Mouse (Mus musculus) thymus, postnatal 0 days (tissue): ENCODE results near the gene Pradc1. TPM values are rescaled to one million over a fixed set of nuclear protein-coding genes. Genes with fewer than 3 reads are reported as not detected.
"Not testable (repeated sequence)": the region's sequence is repeated elsewhere in the genome, so short reads cannot be mapped to it uniquely, and the experiment has no call there.

ENCODE experiments used
- DNase-seq: peaks from one replicate; pipeline ENCODE4 v3.0.0-alpha.2; 2015; ENCODE audit warnings: low spot score
- polyA plus RNA-seq: library from polyadenylated mRNA; unstranded; fragments of >200 nt; fragmentation: Nextera tagmentation; extraction: Ambion mirVana; gene quantifications from 2 replicates; pipeline ENCODE4 v1.2.1, GENCODE M21; 2015

Gene Pradc1
- polyA plus RNA-seq, 1 experiment from 2014 or later = 51.9 TPM

GRCm38 (mm10) chr6:85450697-85451663 is 790 bp downstream of the Pradc1 start, which contains the start of gene Cct7:
Cct7 (plus strand) TSS chr6:85451514.
- peak; percentile 99 for DNase-seq

DNA sequence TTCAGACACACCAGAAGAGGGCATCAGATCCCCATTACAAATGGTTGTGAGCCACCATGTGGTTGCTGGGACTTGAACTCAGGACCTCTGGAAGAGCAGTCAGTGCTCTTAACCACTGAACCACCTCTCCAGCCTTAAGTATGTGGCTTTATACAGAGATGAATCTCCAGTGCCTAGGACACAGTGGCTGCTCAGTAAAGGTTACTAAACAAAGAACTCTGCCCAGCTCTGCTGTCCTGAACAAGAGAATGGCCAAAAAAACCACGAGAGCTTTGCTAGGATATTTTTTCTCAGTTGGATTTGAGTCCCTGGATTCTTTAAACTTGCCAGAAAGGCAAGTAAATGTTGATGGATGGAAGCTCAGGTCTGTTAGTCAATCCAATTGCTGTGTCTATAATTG is 1.6 kb downstream of the Pradc1 start:
- not testable (repeated sequence) for DNase-seq

GRCm38 (mm10) chr6:85447351-85447750 is 4.4 kb downstream of the Pradc1 start:
- DNase-seq = no peak

GRCm38 (mm10) chr6:85445286-85445685 is 6.5 kb downstream of the Pradc1 start:
- no peak for DNase-seq

DNA sequence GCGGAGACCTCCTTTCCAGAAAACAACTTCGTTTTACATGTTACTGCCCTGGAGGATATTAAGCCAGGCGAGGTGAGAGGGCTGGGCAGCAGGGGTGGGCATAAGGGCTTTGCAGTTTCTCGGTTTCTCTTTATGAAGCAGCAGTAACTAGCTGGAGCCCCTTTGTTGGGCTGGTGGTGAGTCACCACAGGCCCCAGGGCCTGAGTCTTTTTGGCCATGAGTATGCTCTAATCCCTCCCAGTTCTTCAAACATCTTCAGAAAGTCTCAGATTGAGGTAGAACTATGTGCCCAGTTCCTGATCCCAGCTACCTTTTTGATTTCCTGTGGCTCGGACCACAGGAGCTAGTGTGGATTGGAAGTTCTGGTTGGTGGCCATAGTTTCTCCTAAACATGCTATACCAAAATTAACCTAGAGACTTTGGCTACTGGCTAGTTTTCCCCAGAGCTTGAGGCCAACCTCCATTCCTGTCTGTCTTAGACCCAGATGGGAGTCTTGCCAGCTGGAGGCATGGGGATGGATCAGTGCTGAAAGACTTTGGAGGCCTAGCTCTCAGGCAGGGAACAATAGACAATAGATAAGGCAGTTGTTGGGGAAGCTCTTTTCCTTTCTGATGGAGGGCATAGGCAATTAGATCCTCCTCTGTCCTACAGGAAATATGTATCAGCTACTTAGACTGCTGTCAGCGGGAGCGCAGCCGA is 7.4 kb downstream of the Pradc1 start:
- no peak for DNase-seq

- no peak for DNase-seq
Measured at GRCm38 (mm10) chr6:85443488-85444233, 8.1 kb downstream of the Pradc1 start.

DNA sequence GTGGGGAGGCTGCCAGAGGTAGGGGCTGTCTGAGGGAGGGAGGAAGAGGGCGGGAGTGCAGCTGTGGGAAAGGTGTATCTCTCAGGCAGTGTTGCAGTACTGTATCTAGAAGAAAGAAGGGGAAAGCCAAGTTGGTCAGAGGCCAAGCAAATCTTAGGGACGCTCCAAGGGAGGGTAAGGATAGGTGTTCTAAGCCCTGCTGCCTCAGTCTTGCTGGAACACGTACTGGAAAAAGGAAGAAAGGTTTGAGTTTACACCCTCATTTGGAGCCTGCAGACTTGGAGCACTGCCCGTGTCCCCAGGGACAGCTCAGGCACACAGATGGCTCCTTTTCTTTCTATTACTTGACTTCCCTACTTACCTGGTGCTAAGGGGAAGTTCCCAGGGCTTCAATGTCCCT is 10.6 kb downstream of the Pradc1 start:
- DNase-seq = no peak

DNA sequence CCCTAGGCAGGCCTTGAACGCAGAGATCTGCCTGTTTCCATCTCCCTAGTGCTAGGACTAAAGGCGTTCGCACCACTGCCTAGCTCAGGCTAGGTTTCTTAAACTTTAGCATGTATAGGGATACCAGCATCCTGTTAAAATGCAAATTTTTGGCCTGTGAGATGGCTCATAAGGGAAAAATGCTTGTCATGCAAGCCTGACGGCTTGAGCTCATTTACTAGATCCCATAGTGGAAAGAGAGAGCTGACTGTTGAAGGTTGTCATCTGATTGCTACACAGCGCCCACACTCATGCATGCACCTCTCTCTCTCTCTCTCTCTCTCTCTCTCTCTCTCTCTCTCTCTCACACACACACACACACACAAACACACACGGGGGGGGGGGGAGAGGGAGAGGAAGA is 15.1 kb downstream of the Pradc1 start:
- DNase-seq = no peak

GRCm38 (mm10) chr6:85436204-85436603 is 15.6 kb downstream of the Pradc1 start:
- DNase-seq = no peak

DNA sequence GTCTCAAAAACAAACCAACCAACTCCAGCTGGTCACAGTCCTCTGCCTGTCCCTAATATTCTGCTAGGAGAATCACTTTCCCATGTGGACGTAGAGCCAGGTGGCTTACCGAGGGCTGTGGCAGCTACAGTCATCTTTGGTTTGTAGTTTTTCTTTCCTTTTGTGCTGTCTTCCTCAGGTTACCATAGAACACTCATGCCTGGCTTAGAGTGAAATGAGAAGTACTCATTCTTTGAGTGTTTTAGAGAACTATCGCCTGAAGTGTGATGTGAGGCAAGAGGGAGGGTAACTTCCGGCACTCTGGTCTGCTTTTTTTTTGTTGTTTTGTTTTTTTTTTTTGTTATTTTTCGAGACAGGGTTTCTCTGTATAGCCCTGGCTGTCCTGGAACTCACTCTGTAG is 17.9 kb downstream of the Pradc1 start:
- DNase-seq = no peak

GRCm38 (mm10) chr6:85431842-85432431 is 19.8 kb downstream of the Pradc1 start, which contains the start of gene Smyd5:
Smyd5 (plus strand) TSS chr6:85431989.
- DNase-seq = peak; percentile 76

DNA sequence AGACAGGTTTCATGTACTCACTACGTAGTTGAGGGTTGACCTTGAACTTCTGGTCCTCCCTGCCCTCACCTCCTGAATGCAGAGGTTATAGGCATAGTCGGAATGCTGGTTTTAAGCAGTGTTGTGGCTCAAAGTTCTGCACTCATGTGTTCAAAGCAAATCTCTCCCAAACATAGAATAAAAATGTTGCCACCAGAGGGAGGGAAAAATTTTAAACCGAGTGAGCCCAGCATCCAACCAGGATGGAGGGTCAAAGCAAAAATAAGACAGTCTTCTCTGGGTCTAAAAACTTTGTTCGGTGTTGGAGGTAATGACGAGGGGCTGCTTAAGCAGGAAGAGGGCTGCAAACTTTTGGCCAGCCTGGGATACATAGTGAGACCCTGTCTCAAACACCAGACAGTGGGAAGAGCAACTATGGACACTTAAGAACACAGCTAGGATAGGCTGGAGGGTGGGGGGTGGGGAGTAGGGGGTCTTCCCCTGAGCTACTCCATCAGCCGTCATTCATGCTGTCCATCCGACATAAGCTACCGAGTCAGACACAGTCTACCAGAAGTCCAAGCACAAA is 20.4 kb downstream of the Pradc1 start:
- no peak for DNase-seq

DNA sequence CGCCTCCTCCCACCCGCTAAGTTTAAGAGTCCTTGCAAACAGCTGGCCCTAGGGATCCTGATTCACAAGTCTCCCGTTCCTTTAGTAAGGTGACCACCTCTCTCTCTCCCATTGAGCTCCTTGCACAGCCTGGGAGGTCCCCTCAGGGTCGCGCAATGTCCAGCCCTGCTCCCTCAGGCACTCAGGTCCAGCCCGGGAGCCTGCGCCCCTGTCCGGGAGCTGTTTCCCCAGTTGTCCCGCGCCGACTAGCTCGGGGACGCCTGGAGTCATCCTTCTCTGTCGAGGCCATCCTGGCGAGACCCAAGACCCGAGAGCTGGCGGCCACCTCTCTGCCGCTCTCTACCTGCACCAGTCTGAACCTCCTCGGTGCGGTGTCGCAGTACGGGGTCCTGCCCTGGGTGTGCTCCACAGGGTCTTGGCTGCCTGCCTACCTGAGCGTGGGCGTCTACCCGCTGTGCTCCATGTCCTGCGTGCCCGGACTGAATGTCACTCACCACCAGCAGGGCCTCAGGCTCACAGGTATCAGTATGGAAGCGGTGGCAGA is 27.9 kb downstream of the Pradc1 start, which contains the start of gene Noto:
Noto (plus strand) TSS at position 51 of the 544 bp plus-strand sequence.
- DNase-seq = no peak

GRCm38 (mm10) chr6:85419150-85419549 is 32.6 kb downstream of the Pradc1 start:
- DNase-seq = no peak

DNA sequence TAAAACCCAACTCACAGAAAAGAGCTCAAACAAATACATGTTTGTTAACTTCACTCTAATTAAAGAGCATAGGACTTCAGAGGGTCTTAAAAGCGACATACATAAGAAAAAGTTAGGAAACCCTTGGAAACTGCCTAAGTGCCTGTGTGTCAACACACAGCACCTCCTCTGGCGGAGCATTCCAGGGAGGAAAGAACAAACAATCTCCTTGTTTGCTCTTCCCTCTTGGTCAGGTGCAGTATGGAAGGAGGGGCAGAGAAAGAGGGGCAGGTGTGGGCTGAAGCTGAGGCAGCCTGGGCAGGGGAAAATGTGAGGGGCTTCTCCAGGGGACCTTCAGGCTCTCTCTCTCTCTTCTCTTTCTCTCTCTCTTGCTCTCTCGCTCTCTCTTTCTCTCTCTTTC is 35.9 kb downstream of the Pradc1 start:
- no peak for DNase-seq

- peak; percentile 64 for DNase-seq
Measured at GRCm38 (mm10) chr6:85410771-85411273, 40.9 kb downstream of the Pradc1 start.

DNA sequence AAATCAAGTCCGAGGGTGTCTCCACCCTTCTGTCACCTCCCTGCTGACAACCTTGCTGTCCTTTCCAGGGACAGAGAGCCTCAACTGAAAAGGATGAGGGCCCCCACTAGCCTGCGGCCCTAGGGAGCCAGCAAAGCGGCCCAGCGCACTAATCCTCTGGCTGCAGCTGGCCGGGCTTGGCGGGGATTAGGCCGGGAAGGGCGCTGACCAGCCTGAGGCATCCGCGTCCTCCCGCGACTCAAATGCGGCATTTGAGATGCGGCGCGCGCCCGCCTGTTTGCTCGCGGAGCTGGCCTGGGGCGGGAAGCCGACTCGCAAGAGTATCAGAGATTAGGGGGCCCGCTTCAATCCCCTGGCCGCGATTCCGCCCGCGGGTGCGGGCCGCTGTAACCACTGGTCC is 42.8 kb downstream of the Pradc1 start:
- no peak for DNase-seq

GRCm38 (mm10) chr6:85403039-85403438 is 48.7 kb downstream of the Pradc1 start:
- DNase-seq = no peak

DNA sequence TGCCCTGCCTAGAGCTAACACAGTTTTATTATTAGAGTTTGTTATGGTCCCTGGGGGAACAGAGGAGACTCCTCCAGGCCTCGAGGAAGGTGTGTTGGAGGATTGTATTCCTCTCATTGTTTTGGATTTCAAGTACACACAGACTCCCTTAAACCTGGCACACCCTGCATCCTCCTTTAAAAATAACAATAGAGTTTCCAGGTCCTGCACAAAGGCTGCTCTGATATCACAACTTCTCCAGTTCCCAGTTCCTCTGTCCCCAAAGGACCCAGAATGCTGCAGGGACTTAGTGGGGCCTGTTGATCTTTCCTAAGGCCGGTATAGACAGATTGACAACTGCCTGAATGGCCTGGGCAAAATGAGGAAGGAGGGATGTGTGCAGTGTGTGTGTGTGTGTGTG is 49.2 kb downstream of the Pradc1 start:
- DNase-seq = no peak

GRCm38 (mm10) chr6:85399715-85400114 is 52.1 kb downstream of the Pradc1 start:
- DNase-seq = no peak
